Comparison of ENCODE assay signal across 9 mouse cellular contexts in genomic region chr11:60178005-60178404, GRCm38 (mm10). TPM values are rescaled to one million over a fixed set of nuclear protein-coding genes. Genes with fewer than 3 reads are reported as not detected.
DNase-seq lines count a peak whose midpoint lies in the region; ATAC-seq and TF ChIP-seq lines count a peak whose summit lies in the region.
"Had no signal": no experiment of that assay in that cellular context is flagged by ENCODE, and none has a peak within 500 bp of the region (broad histone marks: within the 10 kb centered on the region; RNA-seq: fewer than 3 reads in every experiment).

No protein-coding gene starts in this region.

- no peaks in the 10 kb centered on the region for H3K27me3 ChIP-seq in heart, embryonic 12.5 days (replicated peaks)
- no peaks in the 10 kb centered on the region for H3K27me3 ChIP-seq in E14TG2a.4 (ENCODE audit: insufficient read depth, low read length)
- no peaks in the 10 kb centered on the region for H3K27me3 ChIP-seq in forebrain, embryonic 13.5 days
- H3K27me3 ChIP-seq in limb, embryonic 15.5 days = no peaks in the 10 kb centered on the region
- H3K27me3 ChIP-seq: CH12.LX had no signal

- peak overlapping the region; percentile 65 for H3K4me3 ChIP-seq in heart, embryonic 12.5 days
- peak overlapping the region; percentile 91 for H3K4me3 ChIP-seq in E14TG2a.4 (replicated peaks; ENCODE audit: low read length)
- H3K4me3 ChIP-seq in forebrain, embryonic 13.5 days = peak overlapping the region; percentile 69
- no peak overlapping the region for H3K4me3 ChIP-seq in limb, embryonic 15.5 days

- H3K9me3 ChIP-seq in heart, embryonic 12.5 days (replicated peaks) = no peaks in the 10 kb centered on the region
- no peaks in the 10 kb centered on the region for H3K9me3 ChIP-seq in E14TG2a.4 (ENCODE audit: low read length)
- no peaks in the 10 kb centered on the region for H3K9me3 ChIP-seq in forebrain, embryonic 13.5 days (replicated peaks)
- H3K9me3 ChIP-seq in limb, embryonic 15.5 days = no peaks in the 10 kb centered on the region

- ATAC-seq in heart, embryonic 12.5 days (ENCODE audit: insufficient number of reproducible peaks, low FRiP score) = no peak
- no peak for ATAC-seq in forebrain, embryonic 13.5 days
- no peak for ATAC-seq in limb, embryonic 15.5 days (ENCODE audit: insufficient number of reproducible peaks, low FRiP score, low TSS enrichment, low read depth)

- H3K4me1 ChIP-seq in heart, embryonic 12.5 days (replicated peaks) = peaks cover 88% of the 10 kb centered on the region
- H3K4me1 ChIP-seq in E14TG2a.4 (replicated peaks; ENCODE audit: low read depth, low read length) = peaks cover 82% of the 10 kb centered on the region
- peaks cover 92% of the 10 kb centered on the region for H3K4me1 ChIP-seq in forebrain, embryonic 13.5 days
- peaks cover 95% of the 10 kb centered on the region for H3K4me1 ChIP-seq in limb, embryonic 15.5 days

- H3K4me2 ChIP-seq in heart, embryonic 12.5 days = peak overlapping the region; percentile 99
- H3K4me2 ChIP-seq in forebrain, embryonic 13.5 days = peak overlapping the region; percentile 95
- H3K4me2 ChIP-seq in limb, embryonic 15.5 days = peak overlapping the region; percentile 99; the same call in 1 of the 2 replicates

- H3K9ac ChIP-seq in heart, embryonic 12.5 days = peak overlapping the region; percentile 89
- peak overlapping the region; percentile 89 for H3K9ac ChIP-seq in forebrain, embryonic 13.5 days
- H3K9ac ChIP-seq in limb, embryonic 15.5 days = no peak overlapping the region

- 52% methylated on average over 6 of the region's 6 CpGs for WGBS in heart, embryonic 12.5 days
- 42% methylated on average over 6 of the region's 6 CpGs for WGBS in forebrain, embryonic 13.5 days
- WGBS in limb, embryonic 15.5 days = 38% methylated on average over 6 of the region's 6 CpGs

- DNase-seq in heart, adult 18-20 months = no peak
- DNase-seq in layer of hippocampus, postnatal 25 days (ENCODE audit: extremely low spot score in 1 of 2, low spot score in 1 of 2) = no peak
- no peak for DNase-seq in gastrocnemius, adult 18-20 months (ENCODE audit: low spot score)
- no peak for DNase-seq in thymus, adult 18-20 months

- H3K36me3 ChIP-seq in heart, embryonic 12.5 days = peaks cover 5% of the 10 kb centered on the region; the same call in 1 of the 2 replicates
- H3K36me3 ChIP-seq in E14TG2a.4 (ENCODE audit: insufficient read depth, low read length) = peaks cover 37% of the 10 kb centered on the region
- H3K36me3 ChIP-seq in forebrain, embryonic 13.5 days (ENCODE audit: poor library complexity, severe bottlenecking) = 0 out of 2 replicates have a peak, but pooled peaks cover 3% of the 10 kb centered on the region
- H3K36me3 ChIP-seq in limb, embryonic 15.5 days = no peaks in the 10 kb centered on the region

- no peak for TF ChIP-seq CTCF in E14TG2a.4 (conservative IDR thresholded peaks at IDR 0.05; ENCODE audit: low read length)

- peak overlapping the region; percentile 97 for H3K27ac ChIP-seq in heart, embryonic 12.5 days (ENCODE audit: poor library complexity, severe bottlenecking)
- H3K27ac ChIP-seq in forebrain, embryonic 13.5 days = peak overlapping the region; percentile 99
- H3K27ac ChIP-seq in limb, embryonic 15.5 days = peak overlapping the region; percentile 84; the same call in 1 of the 2 replicates

RNA-seq across cellular contexts. Expression of gene Srebf1, which starts 44.4 kb away (rescaled TPM):
- polyA plus RNA-seq in heart, embryonic 12.5 days (2016; fragmentation: Nextera tagmentation; extraction: Ambion mirVana) = 39.7 and 41.1 TPM in 2 replicates
- total RNA-seq in heart, adult 18-20 months (2021) = 10 to 100 TPM; 25.7 to 36.6 TPM
- 52.1 and 56.7 TPM in 2 replicates for polyA plus RNA-seq in forebrain, embryonic 13.5 days (2015; fragmentation: Nextera tagmentation; extraction: Ambion mirVana)
- polyA plus RNA-seq in limb, embryonic 15.5 days (2015; fragmentation: Nextera tagmentation; extraction: Ambion mirVana) = 66.5 and 70.3 TPM in 2 replicates
- total RNA-seq in layer of hippocampus, postnatal 25 days (2021) = 10 to 100 TPM; 49.9 to 58.1 TPM
- total RNA-seq in gastrocnemius, adult 18-20 months (2021) = 10 to 100 TPM; 32.4 to 35.9 TPM
